Mouse (Mus musculus) neural tube, embryonic 11.5 days (tissue): Measurements from ENCODE around the gene Rgs7bp. TPM values are rescaled to one million over a fixed set of nuclear protein-coding genes. Genes with fewer than 3 reads are reported as not detected.
"Not testable (repeated sequence)": the region's sequence is repeated elsewhere in the genome, so short reads cannot be mapped to it uniquely, and the experiment has no call there.

ENCODE experiments used
- ATAC-seq: fragments of 200-750 bp; cut with Nextera tagmentation; 2 replicates; pipeline ENCODE4 v1.8.0; 2017; ENCODE audit warnings: moderate number of reproducible peaks, mild to moderate bottlenecking, moderate TSS enrichment, moderate library complexity; ENCODE audit not compliant: insufficient read depth, low FRiP score, low TSS enrichment
- DNase-seq: peaks from one replicate; pipeline ENCODE4 v3.0.0-alpha.2; 2015; ENCODE audit warnings: low spot score
- H3K27ac ChIP-seq: fragments of 300-500 bp; sonication (generic); 2 replicates; pipeline ENCODE4 v1.5.1; 2014; ENCODE audit warnings: low read depth, mild to moderate bottlenecking, low read length
- H3K27me3 ChIP-seq: fragments of 300-500 bp; sonication (generic); 2 replicates; pipeline ENCODE4 v1.6.1; 2014; ENCODE audit warnings: mild to moderate bottlenecking, low read length, mixed read lengths; ENCODE audit not compliant: control insufficient read depth, insufficient read depth
- H3K36me3 ChIP-seq: fragments of 300-500 bp; sonication (generic); 2 replicates; pipeline ENCODE4 v1.6.1; 2014; ENCODE audit warnings: mild to moderate bottlenecking, low read length, moderate library complexity, mixed read lengths; ENCODE audit not compliant: control insufficient read depth, insufficient read depth
- H3K4me1 ChIP-seq: fragments of 300-500 bp; sonication (generic); 2 replicates; pipeline ENCODE4 v1.6.1; 2014; ENCODE audit warnings: low read length, mixed read lengths; ENCODE audit not compliant: control insufficient read depth, insufficient read depth
- H3K4me2 ChIP-seq: fragments of 300-500 bp; sonication (generic); 2 replicates; pipeline ENCODE4 v1.6.1; 2014; ENCODE audit warnings: low read depth, mild to moderate bottlenecking, moderate library complexity
- H3K4me3 ChIP-seq: fragments of 300-500 bp; sonication (generic); 2 replicates; pipeline ENCODE4 v1.5.1; 2014; ENCODE audit warnings: low read depth, low read length
- H3K9ac ChIP-seq: fragments of 300-500 bp; sonication (generic); 2 replicates; pipeline ENCODE4 v1.6.1; 2014; ENCODE audit warnings: mild to moderate bottlenecking, low read length
- H3K9me3 ChIP-seq: fragments of 300-500 bp; sonication (generic); 2 replicates; pipeline ENCODE4 v1.6.1; 2016; ENCODE audit warnings: low read length; ENCODE audit not compliant: control insufficient read depth
- WGBS: fragments of 180-500 bp; shearing (Covaris S2); extraction: QIAGEN DNeasy Blood & Tissue Kit; methylation state at CpG from one replicate; pipeline ENCODE4 v1.1.7; 2014; 5-methylcytosine and 5-hydroxymethylcytosine counted together
- polyA plus RNA-seq: library from polyadenylated mRNA; unstranded; fragments of >200 nt; fragmentation: Nextera tagmentation; extraction: Ambion mirVana; gene quantifications from 2 replicates; pipeline ENCODE4 v1.2.1, GENCODE M21; 2014

Rgs7bp gene
- polyA plus RNA-seq, 1 experiment from 2014 or later: 2.3 TPM

DNA sequence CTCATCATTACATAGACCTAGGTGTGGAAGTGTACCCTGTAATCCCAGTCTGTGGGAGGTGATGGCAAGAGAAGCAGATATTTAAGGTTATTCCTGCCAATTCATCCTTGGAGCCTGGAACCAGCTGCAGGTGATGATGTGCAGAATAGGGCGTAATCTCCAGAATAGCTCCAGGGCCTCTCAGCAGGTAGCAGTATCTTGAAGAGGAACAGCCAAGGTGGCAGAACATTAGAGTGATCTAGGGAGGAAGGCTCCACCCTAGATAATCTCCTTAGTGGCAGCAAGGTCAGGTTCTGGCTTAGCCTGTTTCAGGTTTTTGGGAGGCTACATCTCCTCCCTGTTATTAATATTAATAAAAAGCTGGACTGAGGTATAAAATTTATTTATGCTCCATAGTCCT lies 143.7 kb downstream of the Rgs7bp start:
- not testable (repeated sequence) for H3K4me1 ChIP-seq, H3K27ac ChIP-seq, DNase-seq, H3K9me3 ChIP-seq, H3K9ac ChIP-seq, H3K27me3 ChIP-seq, H3K4me2 ChIP-seq, H3K4me3 ChIP-seq, ATAC-seq, H3K36me3 ChIP-seq
- WGBS: 100% methylated on average over 1 of the region's 1 CpGs

DNA sequence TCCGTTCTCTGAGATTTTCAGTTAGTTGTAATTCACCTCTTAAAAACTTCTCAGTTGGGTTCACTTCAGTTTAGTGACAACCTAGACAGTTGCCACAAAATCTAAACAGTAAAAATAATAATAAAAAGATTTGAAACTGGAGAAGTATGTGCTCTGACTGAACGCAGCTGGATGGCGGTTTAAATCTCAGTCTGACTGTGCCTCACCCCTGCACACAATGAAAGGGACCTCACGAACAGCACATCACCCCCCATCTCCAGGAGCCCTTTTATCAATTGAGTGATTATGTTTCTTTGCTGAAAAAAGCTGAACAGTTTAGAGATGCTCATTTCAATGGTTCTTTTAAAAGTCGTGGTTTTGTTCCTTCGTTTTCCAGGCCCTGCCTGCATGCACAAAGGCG lies 146.0 kb downstream of the Rgs7bp start:
- H3K36me3 ChIP-seq: no peaks in the 10 kb centered on the region
- WGBS: 71% methylated on average over 7 of the region's 7 CpGs

More for the DNA sequence above, 146.0 kb downstream of the Rgs7bp start:
- H3K27me3 ChIP-seq: no peaks in the 10 kb centered on the region
- ATAC-seq (no peak), DNase-seq (no peak)
- H3K4me1 ChIP-seq: no peaks in the 10 kb centered on the region
- no peak overlapping the region for H3K27ac ChIP-seq
- no peaks in the 10 kb centered on the region for H3K9me3 ChIP-seq
- H3K4me3 ChIP-seq: no peak overlapping the region
- no peak overlapping the region for H3K9ac ChIP-seq
- H3K4me2 ChIP-seq: no peak overlapping the region

Other genes with a start within 250 kb of the Rgs7bp start
- 29.6 and 34.3 TPM in 2 replicates for gene Cwc27, start 237.8 kb downstream of the Rgs7bp start, polyA plus RNA-seq
- gene Shisal2b, start 191.0 kb downstream of the Rgs7bp start, polyA plus RNA-seq: 0.17 TPM in 1 of 2 replicates, not detected in the other
- gene 4933425L06Rik, start 27.2 kb upstream of the Rgs7bp start, polyA plus RNA-seq: not detected in 2 replicates
- gene Rnf180, start 239.9 kb upstream of the Rgs7bp start, polyA plus RNA-seq: 7.0 and 9.4 TPM in 2 replicates